In the genomic region with DNA sequence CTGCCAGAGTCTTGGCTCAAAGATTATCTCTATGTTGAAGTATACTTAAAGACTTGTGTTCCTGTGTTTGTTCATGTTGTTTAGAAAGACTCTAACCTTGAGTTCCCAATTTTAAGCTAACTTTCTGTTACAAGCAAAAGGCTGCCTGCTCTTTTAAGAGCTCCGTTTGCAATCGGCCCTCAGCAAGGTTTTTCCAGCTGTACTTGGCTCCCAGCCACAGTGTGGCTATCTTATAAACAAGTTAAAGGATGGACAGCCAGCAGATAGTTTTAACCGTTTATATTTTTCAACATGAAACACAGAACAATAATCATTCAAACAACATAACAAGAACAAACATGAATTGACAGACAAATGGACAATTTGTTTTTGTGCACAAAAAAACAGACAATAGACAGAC, we compare ENCODE assay signal across 7 mouse cellular contexts.
DNase-seq lines count a peak whose midpoint lies in the region; ATAC-seq lines count a peak whose summit lies in the region.
"Not testable (repeated sequence)": the region's sequence is repeated elsewhere in the genome, so short reads cannot be mapped to it uniquely, and the experiment has no call there.

No protein-coding gene starts in this region.

- not testable (repeated sequence) for H3K9me3 ChIP-seq in midbrain, embryonic 11.5 days (ENCODE audit: control insufficient read depth, low read length)

- H3K4me2 ChIP-seq in midbrain, embryonic 11.5 days, result not testable (repeated sequence)

- not testable (repeated sequence) for H3K4me1 ChIP-seq in midbrain, embryonic 11.5 days (ENCODE audit: control insufficient read depth, insufficient read depth, low read length)

- H3K27ac ChIP-seq in midbrain, embryonic 11.5 days (ENCODE audit: low read depth, low read length), result not testable (repeated sequence)

- H3K36me3 ChIP-seq in midbrain, embryonic 11.5 days (ENCODE audit: control insufficient read depth, insufficient read depth, low read length), result not testable (repeated sequence)

- H3K4me3 ChIP-seq in midbrain, embryonic 11.5 days (ENCODE audit: low read depth, low read length), result not testable (repeated sequence)

- not testable (repeated sequence) for ATAC-seq in midbrain, embryonic 11.5 days (ENCODE audit: low FRiP score)

- H3K9ac ChIP-seq in midbrain, embryonic 11.5 days (ENCODE audit: low read length), result not testable (repeated sequence)

- not testable (repeated sequence) for H3K27me3 ChIP-seq in midbrain, embryonic 11.5 days (ENCODE audit: control insufficient read depth, insufficient read depth, low read length)

- WGBS in midbrain, embryonic 11.5 days, result 90% methylated on average over 3 of the region's 3 CpGs

- peak; percentile 57 for DNase-seq in adrenal gland, adult 2 months
- DNase-seq in adrenal gland, postnatal 10 days, result peak; percentile 45
- peak; percentile 44 for DNase-seq in adrenal gland, postnatal 25 days
- DNase-seq in heart, adult 11 months, result peak; percentile 64
- peak; percentile 16 for DNase-seq in heart, adult 8-10 months (ENCODE audit: low spot score)
- peak; percentile 11 for DNase-seq in heart, postnatal 4 days
- DNase-seq in midbrain, embryonic 11.5 days (ENCODE audit: low spot score, missing footprints), result peak; percentile 37

Comparison
In these comparisons a context has a peak if more than half of its experiments do, and no peak if none do; other contexts are left out.
1. DNase-seq: peak in every context shown above with its lines; median percentile 64 in heart, adult 11 months; 57 in adrenal gland, adult 2 months; 45 in adrenal gland, postnatal 10 days; 44 in adrenal gland, postnatal 25 days; 37 in midbrain, embryonic 11.5 days; 16 in heart, adult 8-10 months; 11 in heart, postnatal 4 days.